ENCODE assay signal across 7 mouse cellular contexts in genomic region chr1:36554633-36555399, GRCm38 (mm10). TPM values are rescaled to one million over a fixed set of nuclear protein-coding genes. Genes with fewer than 3 reads are reported as not detected.
DNase-seq lines count a peak whose midpoint lies in the region; ATAC-seq and TF ChIP-seq lines count a peak whose summit lies in the region.

No protein-coding gene starts in this region.

- peaks cover 38% of the 10 kb centered on the region for H3K4me1 ChIP-seq in hindbrain, embryonic 15.5 days (replicated peaks)
- H3K4me1 ChIP-seq in liver, embryonic 13.5 days (replicated peaks), result peaks cover 40% of the 10 kb centered on the region

- no peak overlapping the region for H3K4me3 ChIP-seq in C2C12 (ENCODE audit: insufficient read depth, poor library complexity, severe bottlenecking)
- H3K4me3 ChIP-seq in hindbrain, embryonic 15.5 days, result peak overlapping the region; percentile 78
- H3K4me3 ChIP-seq in liver, embryonic 13.5 days (replicated peaks), result peak overlapping the region; percentile 64; the same call in 1 of the 2 replicates

- H3K4me2 ChIP-seq in hindbrain, embryonic 15.5 days, result peak overlapping the region; percentile 79
- H3K4me2 ChIP-seq in liver, embryonic 13.5 days, result peak overlapping the region; percentile 67

- no peak for TF ChIP-seq CTCF in C2C12 (IDR thresholded peaks at IDR 0.05; ENCODE audit: control insufficient read depth, insufficient read depth, insufficient read length)

- peak overlapping the region; percentile 99 for H3K27ac ChIP-seq in hindbrain, embryonic 15.5 days (replicated peaks)
- peak overlapping the region; percentile 43; the same call in 1 of the 2 replicates for H3K27ac ChIP-seq in liver, embryonic 13.5 days

- 68% methylated on average over 21 of the region's 21 CpGs for WGBS in hindbrain, embryonic 15.5 days
- 44% methylated on average over 21 of the region's 21 CpGs for WGBS in liver, embryonic 13.5 days (ENCODE audit: insufficient replicate concordance)

- peaks cover 50% of the 10 kb centered on the region for H3K36me3 ChIP-seq in C2C12 (ENCODE audit: control insufficient read depth, insufficient read depth)
- peaks cover 47% of the 10 kb centered on the region for H3K36me3 ChIP-seq in hindbrain, embryonic 15.5 days
- H3K36me3 ChIP-seq in liver, embryonic 13.5 days, result peaks cover 26% of the 10 kb centered on the region; the same call in 1 of the 2 replicates

- H3K9me3 ChIP-seq in hindbrain, embryonic 15.5 days, result no peaks in the 10 kb centered on the region
- no peaks in the 10 kb centered on the region for H3K9me3 ChIP-seq in liver, embryonic 13.5 days (replicated peaks)

- peak overlapping the region; percentile 33 for H3ac ChIP-seq in C2C12 (ENCODE audit: control insufficient read depth, insufficient read length, low read depth)

- no peak for ATAC-seq in hindbrain, embryonic 15.5 days (ENCODE audit: low FRiP score, low read depth)
- no peak for ATAC-seq in liver, embryonic 13.5 days (ENCODE audit: low read depth)

- H3K79me3 ChIP-seq in C2C12 (ENCODE audit: low read depth), result peaks cover 23% of the 10 kb centered on the region

- peaks cover 57% of the 10 kb centered on the region for H3K79me2 ChIP-seq in C2C12 (ENCODE audit: control insufficient read depth, insufficient read depth)

- no peaks in the 10 kb centered on the region for H3K27me3 ChIP-seq in C2C12 (ENCODE audit: control insufficient read depth, insufficient read depth, insufficient read length)
- H3K27me3 ChIP-seq in hindbrain, embryonic 15.5 days, result no peaks in the 10 kb centered on the region
- peaks cover 63% of the 10 kb centered on the region for H3K27me3 ChIP-seq in liver, embryonic 13.5 days

- peak overlapping the region; percentile 99 for H3K9ac ChIP-seq in hindbrain, embryonic 15.5 days
- 0 out of 2 replicates have a peak overlapping the region, but pooled peaks have one; percentile 33 for H3K9ac ChIP-seq in liver, embryonic 13.5 days

- DNase-seq in cerebellum, postnatal 25 days, result peak; percentile 43 to 47
- no peak for DNase-seq in liver, embryonic 13.5 days
- no peak for DNase-seq in frontal cortex, postnatal 14 days (ENCODE audit: low spot score in 2 of 2)
- DNase-seq in embryo, embryonic 10 days (ENCODE audit: low spot score), result no peak
- no peak for DNase-seq in urinary bladder, postnatal 10 days (ENCODE audit: low spot score)

TF ChIP-seq in C2C12, 6 proteins besides CTCF, POLR2A, EP300 and RAD21:
- TF ChIP-seq CEBPB (IDR thresholded peaks at IDR 0.05; ENCODE audit: low read depth) (no peak), MYOD1 (IDR thresholded peaks at IDR 0.05; ENCODE audit: control insufficient read depth, insufficient read length, low read depth) (no peak), FOSL1 (IDR thresholded peaks at IDR 0.05; ENCODE audit: insufficient read depth, low read length, poor library complexity, severe bottlenecking) (no peak), MYOG (IDR thresholded peaks at IDR 0.05; ENCODE audit: control insufficient read depth, extremely low read depth, insufficient read length) (no peak), MAX (IDR thresholded peaks at IDR 0.05) (no peak), USF1 (IDR thresholded peaks at IDR 0.05; ENCODE audit: low read depth) (no peak)

RNA-seq across cellular contexts. Expression of gene Sema4c, which starts 3.3 kb away (rescaled TPM):
- 16.6 TPM for polyA plus RNA-seq in C2C12 (2012; fragmentation: generic; extraction: Trizol)
- 26.2 and 26.8 TPM in 2 replicates for polyA plus RNA-seq in hindbrain, embryonic 15.5 days (2015; fragmentation: Nextera tagmentation; extraction: Ambion mirVana)
- 1.8 and 1.9 TPM in 2 replicates for polyA plus RNA-seq in liver, embryonic 13.5 days (2015; fragmentation: Nextera tagmentation; extraction: Ambion mirVana)

RNA-seq across cellular contexts. Expression of gene Ankrd39, which starts 7.6 kb away (rescaled TPM):
- polyA plus RNA-seq in C2C12 (2012; fragmentation: generic; extraction: Trizol), result 7.8 TPM
- polyA plus RNA-seq in hindbrain, embryonic 15.5 days (2015; fragmentation: Nextera tagmentation; extraction: Ambion mirVana), result 28.7 and 29.9 TPM in 2 replicates
- polyA plus RNA-seq in liver, embryonic 13.5 days (2015; fragmentation: Nextera tagmentation; extraction: Ambion mirVana), result 7.2 and 7.4 TPM in 2 replicates

RNA-seq across cellular contexts. Expression of gene Gm42417, which starts 15.6 kb away (rescaled TPM):
- 0.05 TPM for polyA plus RNA-seq in C2C12 (2012; fragmentation: generic; extraction: Trizol)
- polyA plus RNA-seq in hindbrain, embryonic 15.5 days (2015; fragmentation: Nextera tagmentation; extraction: Ambion mirVana), result 0.62 TPM in 1 of 2 replicates, not detected in the other
- 0.14 TPM in 1 of 2 replicates, not detected in the other for polyA plus RNA-seq in liver, embryonic 13.5 days (2015; fragmentation: Nextera tagmentation; extraction: Ambion mirVana)

RNA-seq across cellular contexts. Expression of gene Ankrd23, which starts 18.1 kb away (rescaled TPM):
- polyA plus RNA-seq in C2C12 (2012; fragmentation: generic; extraction: Trizol), result 1.1 TPM
- polyA plus RNA-seq in hindbrain, embryonic 15.5 days (2015; fragmentation: Nextera tagmentation; extraction: Ambion mirVana), result 18.9 and 19.6 TPM in 2 replicates
- polyA plus RNA-seq in liver, embryonic 13.5 days (2015; fragmentation: Nextera tagmentation; extraction: Ambion mirVana), result 2.4 and 2.5 TPM in 2 replicates

RNA-seq across cellular contexts. Expression of gene Cnnm3, which starts 43.1 kb away (rescaled TPM):
- polyA plus RNA-seq in C2C12 (2012; fragmentation: generic; extraction: Trizol), result 6.5 TPM
- 6.0 and 6.5 TPM in 2 replicates for polyA plus RNA-seq in hindbrain, embryonic 15.5 days (2015; fragmentation: Nextera tagmentation; extraction: Ambion mirVana)
- 0.97 and 0.98 TPM in 2 replicates for polyA plus RNA-seq in liver, embryonic 13.5 days (2015; fragmentation: Nextera tagmentation; extraction: Ambion mirVana)

Comparison
In these comparisons a context has a peak if more than half of its experiments do, and no peak if none do; other contexts are left out.
1. DNase-seq: peak in cerebellum, postnatal 25 days (2 of 2); none in liver, embryonic 13.5 days (single experiment), frontal cortex, postnatal 14 days (0 of 2), embryo, embryonic 10 days (single experiment) and urinary bladder, postnatal 10 days (single experiment).